Mouse (Mus musculus) spleen, adult 2 months (tissue): Measurements from ENCODE around the gene Capn12.

Experiments used
- CTCF ChIP-seq: fragments of 200-500 bp; IDR thresholded peaks from 2 replicates; pipeline ENCODE4 v1.5.1; 2011; ENCODE audit warnings: mild to moderate bottlenecking, inconsistent platforms; ENCODE audit not compliant: insufficient read depth, insufficient read length, insufficient replicate concordance; ENCODE audit errors: extremely low read depth
- POLR2A ChIP-seq: fragments of 200-500 bp; IDR thresholded peaks from 2 replicates; pipeline ENCODE4 v1.6.1; 2011; ENCODE audit warnings: low read depth, low read length, inconsistent platforms

GRCm38 (mm10) chr7:28874565-28874964 is 6.7 kb upstream of the Capn12 start:
- TF ChIP-seq POLR2A (no peak), CTCF (no peak)
